Mouse (Mus musculus): Measurements from ENCODE around the gene Pga5.
A peak's percentile ranks its signal among the peaks of the same experiment; 100 is the strongest.

DNA sequence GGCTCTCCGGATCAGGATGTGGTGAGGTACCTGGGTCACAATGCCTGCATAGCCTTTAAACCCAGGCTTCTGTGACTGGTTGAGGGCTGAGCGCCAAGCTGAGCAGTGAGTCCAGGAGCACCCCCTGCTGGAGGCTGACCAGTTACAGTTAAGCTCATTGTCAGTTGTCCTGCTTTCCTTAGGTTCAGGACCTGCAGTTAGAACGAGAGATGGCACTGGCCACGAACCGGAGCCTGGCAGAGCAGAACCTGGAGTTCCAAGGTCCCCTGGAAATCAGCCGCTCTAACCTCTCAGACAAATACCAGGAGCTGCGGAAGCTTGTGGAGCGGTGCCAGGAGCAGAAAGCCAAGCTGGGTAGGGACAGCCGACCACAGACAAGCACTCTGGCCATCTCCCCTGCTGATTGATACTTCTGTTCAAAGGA lies 32.2 kb upstream of the Pga5 start:
- TF ChIP-seq MYC (IDR thresholded peaks at IDR 0.05; ENCODE audit: low read depth, low read length), result no peak
- TF ChIP-seq KAT2A (IDR thresholded peaks at IDR 0.05; ENCODE audit: insufficient replicate concordance, low read length), result no peak
- no peak for TF ChIP-seq USF1 (IDR thresholded peaks at IDR 0.05; ENCODE audit: low read depth, low read length)
- peak; percentile 23 to 76; a peak in 3 of 4 replicates for TF ChIP-seq CTCF (conservative IDR thresholded peaks at IDR 0.05 in 1 of 2, IDR thresholded peaks at IDR 0.05 in 1 of 2; ENCODE audit: low read depth in 2 of 2, low read length in 2 of 2)
- no peak for TF ChIP-seq TCF12 (IDR thresholded peaks at IDR 0.05; ENCODE audit: low read depth, low read length)
- TF ChIP-seq POLR2A (IDR thresholded peaks at IDR 0.05; ENCODE audit: low read depth, low read length), result no peak
- no peak for TF ChIP-seq ZNF384 (IDR thresholded peaks at IDR 0.05; ENCODE audit: low read depth, low read length)
- TF ChIP-seq ZMIZ1 (IDR thresholded peaks at IDR 0.05; ENCODE audit: low read depth, low read length), result no peak
- TF ChIP-seq EP300 (IDR thresholded peaks at IDR 0.05; ENCODE audit: low read length), result no peak
- no peak for TF ChIP-seq NELFE (IDR thresholded peaks at IDR 0.05; ENCODE audit: low read depth, low read length)
- no peak for TF ChIP-seq JUND (conservative IDR thresholded peaks at IDR 0.05; ENCODE audit: low read depth, low read length)
- TF ChIP-seq MAZ (IDR thresholded peaks at IDR 0.05; ENCODE audit: low read depth, low read length), result no peak
- TF ChIP-seq MAX (IDR thresholded peaks at IDR 0.05; ENCODE audit: low read length), result no peak

Measured in CH12.LX (cell line).